Mouse (Mus musculus): ENCODE results near the gene Tmem145. TPM values are rescaled to one million over a fixed set of nuclear protein-coding genes. Genes with fewer than 3 reads are reported as not detected.
A peak's percentile ranks its signal among the peaks of the same experiment; 100 is the strongest.

Tmem145 gene
- total and polyA plus RNA-seq, 2 experiments from 2014 or later: not detected

DNA sequence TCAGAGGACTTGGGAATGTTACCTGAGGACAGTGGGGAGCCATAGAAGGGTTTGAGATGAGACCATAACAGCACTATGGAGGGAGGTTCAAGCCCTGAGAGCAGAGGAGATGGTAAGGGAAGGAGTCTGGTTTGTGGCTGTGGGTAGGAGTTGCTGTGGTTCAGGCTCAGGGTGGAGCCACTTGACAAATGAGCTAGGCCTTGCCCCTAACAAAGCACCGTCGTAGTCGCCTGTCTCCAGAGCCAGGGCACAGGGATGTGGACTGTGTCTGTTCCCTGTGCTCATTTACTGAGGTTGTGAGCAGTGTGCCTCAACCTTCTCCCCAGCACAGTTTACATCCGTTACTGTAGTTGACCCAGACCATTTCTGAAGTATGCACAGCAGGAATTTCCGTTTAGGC, 31.3 kb upstream of the Tmem145 start:
- no peaks in the 10 kb centered on the region for H3K27me3 ChIP-seq (ENCODE audit: control insufficient read depth, insufficient read depth, low read length)
- H3K27ac ChIP-seq (ENCODE audit: low read depth): peak overlapping the region; percentile 99
- WGBS: 53% methylated on average over 5 of the region's 5 CpGs
- DNase-seq (ENCODE audit: low spot score) (no peak), ATAC-seq (ENCODE audit: insufficient read depth, low read depth) (no peak)
- H3K9ac ChIP-seq (replicated peaks; ENCODE audit: low read depth, low read length): no peak overlapping the region
- TF ChIP-seq EP300 (IDR thresholded peaks at IDR 0.05; ENCODE audit: low read depth) (no peak), CTCF (IDR thresholded peaks at IDR 0.05; ENCODE audit: low read depth) (no peak)
- H3K4me1 ChIP-seq (ENCODE audit: control insufficient read depth, insufficient read depth): peaks cover 33% of the 10 kb centered on the region
- H3K4me3 ChIP-seq (ENCODE audit: low read depth, low read length): no peak overlapping the region
- no peak overlapping the region for H3K4me2 ChIP-seq (ENCODE audit: low read depth, low read length)
- H3K9me3 ChIP-seq (replicated peaks; ENCODE audit: control insufficient read depth, low read length): no peaks in the 10 kb centered on the region
- peaks cover 25% of the 10 kb centered on the region for H3K36me3 ChIP-seq (replicated peaks; ENCODE audit: control insufficient read depth, insufficient read depth, low read length)

DNA sequence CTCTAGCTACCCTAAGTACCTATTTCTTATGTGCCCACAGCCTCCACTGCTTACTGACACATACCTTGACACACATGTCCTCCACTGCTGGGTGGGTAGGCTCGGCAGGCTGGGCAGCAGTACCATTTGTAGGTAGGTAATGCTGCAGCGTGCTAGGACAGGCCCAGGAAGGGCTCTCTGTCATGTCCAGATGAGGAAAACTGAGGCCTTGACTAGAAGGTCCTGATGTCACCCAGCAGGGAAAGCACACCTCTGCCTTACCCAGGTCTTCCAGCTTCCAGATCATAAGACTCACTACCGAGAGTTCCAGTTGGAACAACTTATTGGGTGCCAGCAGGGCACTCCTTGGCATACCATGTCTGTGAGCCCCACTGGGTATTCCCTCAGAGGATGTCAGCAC, 30.9 kb upstream of the Tmem145 start:
- no peak for TF ChIP-seq EP300 (IDR thresholded peaks at IDR 0.05; ENCODE audit: low read depth)
- TF ChIP-seq CTCF (IDR thresholded peaks at IDR 0.05; ENCODE audit: low read depth): no peak
- H3K4me2 ChIP-seq (ENCODE audit: low read depth, low read length): no peak overlapping the region
- WGBS: 78% methylated on average over 3 of the region's 3 CpGs
- H3K9ac ChIP-seq (replicated peaks; ENCODE audit: low read depth, low read length): no peak overlapping the region
- DNase-seq (ENCODE audit: low spot score) (no peak), ATAC-seq (ENCODE audit: insufficient read depth, low read depth) (no peak)
- H3K27ac ChIP-seq (ENCODE audit: low read depth): peak overlapping the region; percentile 99
- H3K9me3 ChIP-seq (replicated peaks; ENCODE audit: control insufficient read depth, low read length): no peaks in the 10 kb centered on the region
- peaks cover 25% of the 10 kb centered on the region for H3K36me3 ChIP-seq (replicated peaks; ENCODE audit: control insufficient read depth, insufficient read depth, low read length)
- peaks cover 33% of the 10 kb centered on the region for H3K4me1 ChIP-seq (ENCODE audit: control insufficient read depth, insufficient read depth)
- H3K4me3 ChIP-seq (ENCODE audit: low read depth, low read length): no peak overlapping the region
- H3K27me3 ChIP-seq (ENCODE audit: control insufficient read depth, insufficient read depth, low read length): no peaks in the 10 kb centered on the region

DNA sequence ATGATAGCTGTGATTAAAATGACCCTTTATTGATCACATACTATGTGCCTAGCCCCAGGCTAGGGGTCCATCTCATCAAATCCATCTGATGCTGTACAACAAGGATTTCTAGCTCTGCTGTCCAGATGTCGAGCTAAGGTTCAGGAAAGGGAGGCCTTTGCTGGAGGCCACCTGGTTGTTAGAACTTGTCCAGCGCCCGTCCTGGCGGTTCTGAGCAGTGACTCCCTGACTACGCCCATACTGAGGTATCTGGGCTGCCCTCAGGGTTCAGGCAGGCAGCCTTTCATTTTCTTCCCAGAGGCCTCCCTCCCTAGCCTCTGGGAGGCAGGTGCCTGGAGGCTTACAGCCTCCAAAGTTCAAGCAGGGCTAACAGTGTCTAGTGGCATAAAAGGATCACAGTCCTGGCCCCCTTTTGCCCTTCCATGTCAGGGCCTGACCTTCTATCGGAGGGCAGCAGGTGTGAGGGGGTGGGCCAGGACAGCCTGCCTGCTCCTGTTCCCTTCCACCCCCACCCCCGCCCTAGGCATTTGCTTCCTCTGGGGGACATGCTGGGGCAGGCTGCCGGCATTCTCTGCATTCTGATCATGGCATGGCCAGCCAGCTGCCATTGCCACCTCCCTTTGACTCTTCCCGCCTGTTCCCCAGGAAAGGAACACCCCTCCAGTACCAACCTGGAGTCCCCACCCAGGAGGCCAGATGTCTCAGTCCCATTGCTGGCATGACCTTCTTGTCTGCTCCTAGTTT, 30.2 kb upstream of the Tmem145 start:
- TF ChIP-seq CTCF (IDR thresholded peaks at IDR 0.05; ENCODE audit: low read depth) (no peak), EP300 (IDR thresholded peaks at IDR 0.05; ENCODE audit: low read depth) (0 out of 2 replicates have a peak, but pooled peaks have one; percentile 54)
- no peak overlapping the region for H3K4me3 ChIP-seq (ENCODE audit: low read depth, low read length)
- no peaks in the 10 kb centered on the region for H3K27me3 ChIP-seq (ENCODE audit: control insufficient read depth, insufficient read depth, low read length)
- H3K9ac ChIP-seq (replicated peaks; ENCODE audit: low read depth, low read length): peak overlapping the region; percentile 33; the same call in 1 of the 2 replicates
- no peaks in the 10 kb centered on the region for H3K9me3 ChIP-seq (replicated peaks; ENCODE audit: control insufficient read depth, low read length)
- peaks cover 40% of the 10 kb centered on the region for H3K4me1 ChIP-seq (ENCODE audit: control insufficient read depth, insufficient read depth)
- H3K4me2 ChIP-seq (ENCODE audit: low read depth, low read length): 0 out of 2 replicates have a peak overlapping the region, but pooled peaks have one; percentile 9
- H3K36me3 ChIP-seq (replicated peaks; ENCODE audit: control insufficient read depth, insufficient read depth, low read length): peaks cover 25% of the 10 kb centered on the region
- no peak for ATAC-seq (ENCODE audit: insufficient read depth, low read depth)
- 38% methylated on average over 9 of the region's 9 CpGs for WGBS
- peak overlapping the region; percentile 99 for H3K27ac ChIP-seq (ENCODE audit: low read depth)
- DNase-seq (ENCODE audit: low spot score): peak; percentile 49

DNA sequence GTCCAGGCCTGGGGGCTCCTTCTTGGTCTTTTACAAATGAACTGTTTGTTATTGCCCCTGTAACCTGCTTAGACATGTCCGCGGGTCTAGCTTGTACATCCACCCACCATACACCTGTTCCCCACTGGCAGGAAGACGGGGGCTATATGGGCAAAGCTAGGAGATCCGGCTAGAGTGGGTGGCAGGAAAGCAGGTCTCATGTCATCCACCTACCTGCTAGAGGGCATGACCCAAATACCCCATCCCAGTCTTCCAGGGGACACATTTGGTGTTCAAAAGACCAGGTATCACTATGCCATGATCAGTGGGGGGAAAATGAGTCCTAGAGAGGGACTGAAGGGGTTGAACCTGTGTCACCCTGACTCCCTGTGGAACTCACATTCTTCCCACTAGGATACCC, 28.5 kb upstream of the Tmem145 start:
- TF ChIP-seq CTCF (IDR thresholded peaks at IDR 0.05; ENCODE audit: low read depth) (no peak), EP300 (IDR thresholded peaks at IDR 0.05; ENCODE audit: low read depth) (no peak)
- ATAC-seq (ENCODE audit: insufficient read depth, low read depth): no peak
- Histone ChIP-seq H3K4me3 (ENCODE audit: low read depth, low read length) (no peak overlapping the region), H3K4me2 (ENCODE audit: low read depth, low read length) (peak overlapping the region; percentile 79), H3K36me3 (replicated peaks; ENCODE audit: control insufficient read depth, insufficient read depth, low read length) (peaks cover 11% of the 10 kb centered on the region), H3K9ac (replicated peaks; ENCODE audit: low read depth, low read length) (peak overlapping the region; percentile 33; the same call in 1 of the 2 replicates), H3K27me3 (ENCODE audit: control insufficient read depth, insufficient read depth, low read length) (no peaks in the 10 kb centered on the region), H3K4me1 (ENCODE audit: control insufficient read depth, insufficient read depth) (peaks cover 49% of the 10 kb centered on the region), H3K9me3 (replicated peaks; ENCODE audit: control insufficient read depth, low read length) (no peaks in the 10 kb centered on the region), H3K27ac (ENCODE audit: low read depth) (peak overlapping the region; percentile 99)
- no peak for DNase-seq (ENCODE audit: low spot score)
- 86% methylated on average over 4 of the region's 4 CpGs for WGBS

DNA sequence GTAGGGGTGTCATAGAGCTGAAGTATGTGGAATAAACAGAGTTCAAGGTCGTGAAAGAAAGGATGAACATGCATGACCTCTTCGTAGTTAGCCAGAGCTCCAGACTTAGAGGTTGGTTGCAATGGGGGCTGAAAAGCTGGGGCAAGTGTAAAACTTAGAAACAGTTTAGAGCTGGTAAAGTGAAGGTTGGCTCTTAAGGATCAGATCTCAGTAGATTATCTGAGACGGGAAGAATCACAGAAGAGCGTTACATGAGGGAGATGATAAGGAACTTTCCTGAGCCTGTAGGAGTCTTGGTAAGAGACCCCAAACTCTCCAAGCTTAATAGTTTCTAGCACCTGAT, 27.9 kb upstream of the Tmem145 start:
- no peaks in the 10 kb centered on the region for H3K27me3 ChIP-seq (ENCODE audit: control insufficient read depth, insufficient read depth, low read length)
- WGBS: 2% methylated on average over 4 of the region's 4 CpGs
- H3K9ac ChIP-seq (replicated peaks; ENCODE audit: low read depth, low read length): 0 out of 2 replicates have a peak overlapping the region, but pooled peaks have one; percentile 33
- H3K36me3 ChIP-seq (replicated peaks; ENCODE audit: control insufficient read depth, insufficient read depth, low read length): peaks cover 7% of the 10 kb centered on the region
- peak overlapping the region; percentile 64 for H3K4me3 ChIP-seq (ENCODE audit: low read depth, low read length)
- TF ChIP-seq EP300 (IDR thresholded peaks at IDR 0.05; ENCODE audit: low read depth): no peak
- no peak for TF ChIP-seq CTCF (IDR thresholded peaks at IDR 0.05; ENCODE audit: low read depth)
- ATAC-seq (ENCODE audit: insufficient read depth, low read depth): no peak
- no peak for DNase-seq (ENCODE audit: low spot score)
- peak overlapping the region; percentile 99 for H3K27ac ChIP-seq (ENCODE audit: low read depth)
- peak overlapping the region; percentile 79 for H3K4me2 ChIP-seq (ENCODE audit: low read depth, low read length)
- H3K4me1 ChIP-seq (ENCODE audit: control insufficient read depth, insufficient read depth): peaks cover 52% of the 10 kb centered on the region
- H3K9me3 ChIP-seq (replicated peaks; ENCODE audit: control insufficient read depth, low read length): no peaks in the 10 kb centered on the region

All from heart, postnatal 0 days (tissue).